Mouse (Mus musculus): ENCODE results near the gene Cutal.

Cutal gene

DNA sequence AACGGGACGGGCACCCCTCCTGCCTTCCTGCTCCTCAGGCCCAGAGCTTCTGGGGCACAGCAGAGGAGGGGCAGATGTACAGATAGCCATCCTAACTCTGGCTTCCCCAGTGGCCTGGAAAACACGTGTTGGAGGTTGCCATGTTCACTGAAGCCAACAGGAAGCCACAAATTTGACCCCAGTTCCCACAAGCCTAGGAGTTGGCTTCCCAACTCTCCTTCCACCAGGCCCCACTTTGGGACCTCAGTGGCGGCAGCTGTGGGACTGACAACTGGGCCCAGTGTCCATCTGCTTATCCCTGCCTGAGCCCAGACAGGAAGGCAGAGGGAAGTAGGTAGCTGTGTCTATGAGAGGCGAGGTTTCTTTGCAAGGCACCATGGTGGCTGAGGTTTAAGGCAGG is 19.8 kb downstream of the Cutal start:
- DNase-seq, result no peak

DNA sequence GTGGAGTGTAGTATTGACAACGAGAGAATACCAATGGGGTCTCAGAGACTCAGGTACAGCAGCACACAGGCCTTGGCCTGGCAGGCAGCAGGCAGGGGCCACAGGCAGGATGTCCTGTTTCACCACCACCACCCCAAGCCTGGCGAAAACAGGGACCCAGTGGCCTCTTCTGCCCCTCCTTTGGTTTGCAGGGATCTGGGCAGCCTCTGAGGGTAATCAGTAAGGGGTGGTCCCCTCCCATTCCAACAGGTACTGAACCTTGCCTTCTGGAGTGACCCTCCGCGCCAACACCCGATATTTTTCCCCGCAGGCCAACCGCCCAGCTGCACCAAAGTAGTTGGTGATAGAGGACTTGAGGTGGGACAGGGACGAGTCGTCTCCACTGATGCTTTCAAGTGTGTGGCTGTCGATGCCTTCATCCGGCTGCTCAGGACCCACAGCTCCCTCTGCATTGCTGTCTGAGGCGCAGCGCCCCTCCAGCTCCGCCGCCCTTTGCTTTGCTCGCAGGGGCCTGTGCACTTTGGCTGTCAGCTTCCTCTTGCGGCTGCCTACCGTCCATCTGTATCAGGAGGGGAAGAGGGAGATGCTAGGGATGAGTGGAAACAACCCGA is 21.4 kb downstream of the Cutal start:
- peak; percentile 23 for DNase-seq

DNA sequence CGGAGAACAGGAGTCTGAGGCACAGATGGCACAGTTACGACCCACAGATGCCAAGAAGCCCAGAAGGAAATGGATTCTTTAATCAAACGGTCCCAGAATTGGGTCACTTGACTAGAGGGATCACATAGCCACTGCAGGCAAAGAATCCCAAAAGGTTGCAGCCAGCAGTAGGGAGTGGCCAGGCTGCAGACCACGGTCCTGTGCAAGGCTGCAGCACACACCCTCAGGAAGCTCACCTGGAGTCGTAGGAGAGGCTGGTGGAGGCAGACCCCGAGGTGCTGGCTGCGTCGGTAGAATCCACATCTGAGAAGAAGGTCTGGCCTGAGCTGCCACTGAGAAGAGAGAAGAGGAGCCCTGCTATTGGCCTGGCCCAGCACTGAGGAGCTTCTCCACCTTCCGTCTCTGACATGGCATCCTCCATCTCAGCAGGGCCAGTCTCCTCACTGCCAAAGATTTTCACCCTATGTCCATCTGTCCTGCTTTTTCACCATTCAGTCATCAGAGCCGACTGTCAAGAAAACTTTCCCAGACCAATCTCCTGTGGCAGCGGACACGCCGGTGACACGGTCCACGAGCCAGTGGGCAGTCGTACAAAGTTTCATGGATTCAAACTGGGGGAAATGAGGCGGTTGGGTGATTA is 22.7 kb downstream of the Cutal start:
- peak; percentile 64 for DNase-seq

DNA sequence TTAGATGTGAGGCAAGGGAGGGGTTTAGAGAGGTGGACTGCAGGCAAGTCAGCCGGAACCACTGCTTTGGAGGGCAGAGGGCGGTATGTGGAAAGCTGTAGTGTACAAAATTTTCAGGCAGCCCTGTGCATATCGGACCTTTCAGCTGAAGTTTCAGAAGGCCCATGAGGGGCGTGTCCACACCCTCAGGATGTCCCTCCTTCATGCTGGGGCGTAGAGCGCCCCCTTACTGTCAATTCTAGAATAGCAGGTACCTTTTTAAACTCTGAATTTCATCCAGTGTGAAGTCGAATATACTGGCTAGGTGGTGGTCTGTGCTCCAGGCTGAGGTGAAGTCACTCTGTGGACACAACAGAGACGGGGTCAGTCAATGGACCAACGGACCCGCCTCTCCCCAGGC is 23.6 kb downstream of the Cutal start:
- DNase-seq, result peak; percentile 44

DNA sequence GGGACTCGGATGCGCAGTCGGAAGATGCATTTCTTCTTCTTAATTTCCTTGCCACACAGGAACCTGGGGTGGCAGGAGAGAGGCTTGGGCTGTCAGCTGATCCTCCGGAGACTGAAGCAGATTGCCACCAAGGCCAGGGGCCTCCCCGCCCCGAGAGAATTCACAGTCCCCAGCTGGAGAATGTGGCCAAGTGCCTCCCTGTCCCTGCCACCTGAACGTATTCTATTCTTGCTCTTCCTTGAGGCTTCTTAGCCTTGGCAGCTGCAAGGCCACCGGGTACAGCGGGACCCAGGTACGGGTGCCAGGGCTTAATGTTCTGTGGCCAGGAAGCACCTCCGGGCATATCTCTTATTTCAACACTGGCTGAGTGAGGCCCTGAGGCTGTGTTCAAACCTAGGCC is 25.5 kb downstream of the Cutal start:
- DNase-seq, result peak; percentile 41

DNA sequence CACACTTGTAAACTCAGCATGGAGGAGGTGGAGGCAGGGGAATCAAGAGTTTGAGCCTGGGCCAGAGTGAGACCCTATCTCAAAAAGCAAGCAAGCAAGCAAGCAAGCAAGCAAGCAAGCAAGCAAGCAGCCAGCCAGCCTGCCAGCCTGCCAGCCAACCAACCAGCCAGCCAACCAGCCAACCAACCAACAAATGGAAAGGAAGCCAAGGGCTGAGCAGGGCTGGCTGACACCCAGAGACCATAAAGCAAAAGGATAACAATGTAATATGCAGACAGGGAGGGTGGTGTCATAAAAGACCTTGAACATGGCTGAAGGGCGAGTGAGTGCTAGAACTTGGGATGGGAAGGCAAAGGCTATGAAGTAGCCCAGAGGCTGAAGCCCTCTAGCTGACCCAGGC is 26.2 kb downstream of the Cutal start:
- DNase-seq, result peak; percentile 21

DNA sequence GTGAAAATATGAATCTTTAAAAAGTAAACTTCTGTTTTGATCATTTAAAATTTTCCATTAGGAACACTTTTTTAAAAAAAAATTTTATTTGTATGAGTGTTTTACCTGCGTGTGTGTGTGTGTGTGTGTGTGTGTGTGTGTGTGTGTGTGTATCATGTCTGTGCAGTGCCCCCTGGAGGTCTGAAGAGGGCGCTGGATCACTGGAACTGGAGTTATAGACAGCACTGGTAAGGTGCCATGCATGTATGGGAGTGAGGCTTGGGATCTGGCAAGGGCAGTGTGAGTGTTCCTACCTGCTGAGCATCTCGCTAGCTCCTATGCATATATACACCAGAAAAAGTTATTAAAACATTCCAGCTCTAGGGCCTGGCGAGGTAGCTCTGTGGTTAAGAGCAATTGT is 27.5 kb downstream of the Cutal start:
- no peak for DNase-seq

DNA sequence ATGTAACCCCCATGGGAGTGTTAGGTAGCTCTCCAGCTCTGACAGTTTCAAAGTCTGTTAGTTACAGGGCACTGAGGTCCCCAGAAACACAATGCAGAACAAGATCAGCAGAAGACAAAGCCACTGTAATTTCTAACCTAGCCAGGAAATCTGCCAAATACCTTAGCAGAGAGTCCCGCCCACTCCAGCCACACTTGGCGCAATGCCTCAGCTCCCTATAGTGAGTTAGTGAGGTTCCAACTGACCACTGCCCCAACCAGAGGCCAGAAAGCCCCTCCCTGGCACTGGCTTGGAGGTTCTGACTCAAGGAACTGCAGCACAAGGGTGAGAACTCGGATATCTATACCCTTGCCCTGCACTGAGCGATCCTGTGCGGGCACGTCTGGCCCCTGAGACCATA is 28.5 kb downstream of the Cutal start:
- DNase-seq, result peak; percentile 41

DNA sequence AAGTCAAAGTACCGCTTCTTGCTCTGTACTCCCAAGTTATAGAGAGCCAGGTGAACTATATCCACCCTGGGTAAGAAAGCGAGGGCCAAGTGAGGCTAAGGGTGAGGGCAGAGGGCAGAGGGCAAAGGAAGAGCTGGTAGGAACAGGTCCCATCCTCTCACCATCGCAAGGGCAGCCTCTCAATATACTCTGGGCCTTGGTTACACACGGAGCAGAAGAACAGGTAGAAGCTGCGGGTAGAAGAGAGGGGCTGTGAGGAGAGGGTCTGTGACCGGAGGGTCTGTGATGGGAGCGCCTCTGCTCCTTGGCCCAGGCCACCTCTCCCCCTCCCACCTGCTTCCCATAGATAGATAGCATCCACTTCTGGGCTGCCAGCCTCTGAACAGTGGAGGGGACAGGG is 29.0 kb downstream of the Cutal start:
- peak; percentile 52 for DNase-seq

DNA sequence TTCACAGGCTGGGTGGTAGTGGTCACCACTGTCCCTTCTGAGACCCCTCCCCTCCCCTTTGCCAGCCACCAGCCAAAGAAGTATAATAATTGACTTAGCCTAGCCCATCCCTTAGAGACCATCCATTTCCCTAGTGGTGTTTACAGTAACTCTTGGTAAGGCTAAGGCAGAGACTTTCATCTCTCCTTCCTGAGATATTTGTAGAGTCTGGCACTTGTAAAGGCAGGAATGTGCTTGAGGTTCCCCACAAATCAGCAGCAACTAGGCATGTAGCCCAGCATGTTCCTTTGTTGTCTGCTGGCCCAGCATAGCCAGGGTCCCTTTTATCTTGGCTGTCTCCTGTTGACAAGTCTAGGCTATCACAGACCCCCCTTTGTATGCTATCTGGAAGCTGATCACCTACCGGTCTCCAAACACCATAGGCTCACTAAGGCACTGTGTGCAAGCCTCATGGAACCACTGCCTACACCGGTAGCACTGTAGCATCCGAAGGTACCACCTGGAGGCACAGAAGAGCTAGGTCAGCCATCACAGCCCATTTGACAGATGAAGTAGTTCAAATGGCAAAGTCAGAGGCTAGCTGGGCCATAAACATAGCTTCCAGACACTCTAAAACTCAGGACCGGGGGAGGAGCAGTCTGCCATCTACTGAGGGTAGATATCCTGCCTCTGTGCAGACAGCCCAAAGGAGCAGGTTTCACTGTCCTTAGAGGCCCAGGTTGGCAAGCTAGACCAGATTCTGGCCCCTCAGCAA is 29.6 kb downstream of the Cutal start:
- DNase-seq, result no peak

DNA sequence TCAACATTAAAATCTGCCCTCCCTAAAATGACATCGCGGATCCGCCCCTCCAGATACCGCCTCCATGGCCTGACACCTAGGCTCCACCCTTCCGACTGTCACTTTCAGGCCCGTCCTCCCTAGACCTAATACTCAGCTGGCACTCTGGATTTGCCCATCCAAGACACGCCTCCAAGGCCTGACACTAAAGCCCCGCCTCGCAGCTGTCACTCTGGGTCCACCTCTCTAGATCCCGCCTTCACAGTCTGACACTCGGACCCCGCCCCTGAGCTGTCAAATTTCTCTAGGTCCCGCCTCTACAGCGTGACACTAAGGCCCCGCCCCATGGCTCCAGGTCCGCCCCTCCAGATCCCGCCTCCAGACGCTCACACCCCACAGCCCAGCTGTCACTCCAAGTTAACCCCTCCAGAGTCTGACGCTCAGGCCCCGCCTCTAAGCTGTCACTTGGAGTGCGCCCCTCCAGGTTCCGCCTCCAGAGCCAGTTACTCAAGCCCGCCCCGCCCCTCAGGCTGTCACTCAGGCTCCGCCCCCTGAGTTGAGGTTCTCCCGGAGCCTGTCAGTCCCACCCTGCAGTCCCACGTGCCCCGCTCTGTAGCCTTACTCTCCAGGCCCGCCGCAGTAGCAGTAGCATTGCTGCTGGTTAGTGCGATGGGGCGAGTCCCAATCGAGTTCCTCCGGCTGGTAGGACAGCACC is 30.8 kb downstream of the Cutal start:
- DNase-seq, result peak; percentile 99

DNA sequence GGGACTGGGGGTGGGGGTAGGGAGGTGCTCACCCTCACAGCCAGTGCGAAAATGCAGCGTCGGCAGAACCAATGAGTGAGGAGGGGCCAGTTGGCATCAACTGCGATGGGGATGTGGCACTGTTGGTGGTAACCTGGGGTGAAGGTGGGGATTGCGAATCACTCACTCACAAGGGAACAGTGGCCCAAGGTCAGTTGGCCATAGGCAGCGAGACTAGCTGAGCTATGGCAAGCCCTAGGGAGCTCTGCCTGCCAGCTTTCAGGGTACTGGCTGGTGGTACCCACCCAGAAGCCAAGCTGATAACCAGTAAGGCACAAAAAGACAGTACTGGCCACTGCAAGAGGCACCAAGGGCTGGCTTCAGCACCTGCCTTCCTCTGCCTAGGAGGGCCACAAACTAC is 32.2 kb downstream of the Cutal start:
- DNase-seq, result peak; percentile 69

DNA sequence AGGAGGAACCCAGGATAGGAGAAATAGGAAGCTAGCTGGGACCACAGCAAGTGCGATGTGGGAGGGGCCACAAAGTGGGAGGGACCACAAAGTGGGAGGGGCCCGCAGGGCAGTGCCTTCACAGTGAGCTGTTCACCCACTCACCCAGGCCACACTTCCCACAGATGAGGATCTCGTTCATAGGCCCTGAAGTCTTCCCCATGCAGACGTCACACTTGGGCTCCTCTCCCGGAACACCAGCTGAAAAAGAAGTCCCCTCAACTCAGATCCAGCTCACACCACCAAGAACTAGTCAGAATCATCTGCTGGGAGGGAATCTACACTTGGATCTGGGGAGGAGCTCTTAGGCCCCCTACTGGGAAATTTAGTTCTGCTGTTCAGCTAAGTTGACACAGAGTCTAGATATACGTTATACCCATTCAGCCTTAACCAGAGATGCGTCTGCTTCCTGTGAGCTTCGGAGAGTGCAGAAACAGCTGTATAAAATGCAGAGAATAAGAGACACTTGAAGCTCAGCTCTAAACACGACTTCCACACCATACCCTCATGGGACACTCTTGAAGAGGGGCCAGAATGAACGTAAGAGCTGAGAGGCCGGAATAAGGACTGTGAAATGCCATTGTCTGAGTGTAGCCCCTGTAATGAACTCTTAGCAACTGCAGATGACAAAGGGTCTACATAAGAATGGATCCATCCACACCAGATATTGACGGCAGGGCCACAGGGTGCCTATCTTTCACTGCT is 32.8 kb downstream of the Cutal start:
- DNase-seq, result no peak

DNA sequence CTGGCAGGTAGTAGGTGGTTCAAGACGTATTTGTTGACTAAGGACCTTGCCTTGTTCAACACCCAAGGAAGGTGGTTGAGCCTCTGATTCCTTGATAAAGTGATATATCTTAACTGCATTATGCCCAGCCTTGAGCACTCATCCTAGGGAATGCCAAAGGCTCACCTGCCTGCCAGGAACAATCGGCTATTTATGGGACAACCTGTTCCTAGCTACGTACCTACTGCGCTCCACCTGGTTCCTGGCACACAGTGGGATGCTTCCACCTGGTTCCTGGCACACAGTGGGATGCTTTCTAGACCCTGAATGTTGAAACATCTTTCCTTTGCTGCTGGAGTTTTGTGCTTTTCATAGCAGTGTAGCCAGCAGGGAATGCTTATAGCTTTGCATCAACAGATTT is 35.5 kb downstream of the Cutal start:
- no peak for DNase-seq

DNA sequence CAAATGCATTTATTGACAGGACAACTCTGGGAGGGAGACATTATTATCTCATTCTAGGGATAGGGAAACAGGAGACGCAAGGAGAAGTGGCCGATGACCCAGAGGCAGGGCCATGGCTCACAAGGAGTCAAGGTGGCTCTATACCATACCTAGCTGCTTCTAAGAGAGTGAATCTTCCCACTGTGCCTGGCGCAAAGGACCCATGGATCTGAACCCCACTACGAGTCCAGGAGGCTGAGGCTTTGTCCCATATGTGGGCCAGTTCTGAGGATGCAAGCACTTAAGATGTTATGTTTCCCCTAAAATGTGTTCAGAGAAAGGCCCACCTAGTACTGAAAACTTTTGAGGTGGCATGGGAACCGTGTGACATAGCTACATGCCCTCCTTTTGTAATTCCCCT is 37.7 kb downstream of the Cutal start:
- DNase-seq, result no peak

DNA sequence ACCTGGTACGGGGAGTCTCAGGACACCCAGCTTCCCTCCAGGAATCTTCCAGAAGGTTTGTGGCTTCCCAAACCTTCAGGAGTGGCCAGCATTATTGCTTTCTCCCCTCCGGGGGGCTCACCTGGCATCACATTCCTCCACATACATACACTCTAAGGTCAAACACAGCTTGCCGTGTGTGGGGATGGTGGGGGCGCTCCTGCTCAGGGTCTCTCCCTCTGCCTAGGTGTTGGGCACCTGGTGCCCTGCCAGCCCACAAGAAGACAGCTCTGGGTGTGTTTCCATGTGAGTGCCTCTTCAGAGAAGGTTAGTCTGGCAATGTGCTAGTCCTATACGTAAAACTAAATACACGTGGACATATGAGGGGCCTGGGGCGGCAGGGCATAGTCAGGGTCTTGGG is 38.4 kb downstream of the Cutal start:
- no peak for DNase-seq

DNA sequence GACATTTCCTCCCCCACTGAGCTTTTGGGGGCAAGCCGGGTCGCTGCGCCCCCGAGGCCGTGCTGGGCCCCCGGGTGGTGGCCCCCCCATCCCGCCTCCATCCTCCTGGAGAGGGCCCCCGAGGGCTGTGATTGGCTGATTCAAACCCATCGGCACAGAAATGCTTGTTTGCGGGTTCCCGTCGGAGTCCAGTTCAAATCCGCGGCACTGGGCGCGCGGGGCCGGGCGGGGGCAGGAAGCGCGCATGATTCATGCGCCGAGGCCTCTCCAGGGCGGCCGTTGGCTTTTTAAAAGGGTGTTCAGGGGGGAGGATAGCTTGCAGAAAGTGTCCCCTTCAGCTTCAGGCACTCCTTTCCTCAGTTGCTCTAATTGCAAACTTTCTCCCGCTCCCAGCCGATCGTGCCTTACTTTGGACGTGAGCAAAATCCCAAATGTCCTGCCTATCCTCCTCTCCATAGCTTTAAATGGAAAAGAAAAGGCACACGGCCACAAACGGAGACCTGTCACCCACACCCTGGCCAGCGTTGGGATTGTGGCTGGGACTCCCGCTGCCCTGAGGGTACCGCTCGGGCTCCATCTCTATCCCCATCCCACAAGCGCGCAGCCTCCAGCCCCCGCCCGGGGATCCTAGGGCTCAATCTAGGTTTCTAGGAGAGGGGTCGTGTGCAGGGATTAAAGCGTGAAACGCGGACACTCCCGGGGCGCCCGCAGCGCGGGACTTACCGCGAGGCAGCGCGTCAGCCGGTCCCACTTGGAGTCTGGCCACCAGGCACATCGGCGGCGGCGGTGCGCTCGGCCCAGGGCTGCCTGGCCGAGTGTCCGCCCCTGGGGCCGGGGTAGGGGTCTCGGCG is 39.2 kb downstream of the Cutal start, which contains the start of gene Phf19:
Phf19 (minus strand) TSS at position 809 of the 851 bp plus-strand sequence.
- peak; percentile 24 for DNase-seq

DNA sequence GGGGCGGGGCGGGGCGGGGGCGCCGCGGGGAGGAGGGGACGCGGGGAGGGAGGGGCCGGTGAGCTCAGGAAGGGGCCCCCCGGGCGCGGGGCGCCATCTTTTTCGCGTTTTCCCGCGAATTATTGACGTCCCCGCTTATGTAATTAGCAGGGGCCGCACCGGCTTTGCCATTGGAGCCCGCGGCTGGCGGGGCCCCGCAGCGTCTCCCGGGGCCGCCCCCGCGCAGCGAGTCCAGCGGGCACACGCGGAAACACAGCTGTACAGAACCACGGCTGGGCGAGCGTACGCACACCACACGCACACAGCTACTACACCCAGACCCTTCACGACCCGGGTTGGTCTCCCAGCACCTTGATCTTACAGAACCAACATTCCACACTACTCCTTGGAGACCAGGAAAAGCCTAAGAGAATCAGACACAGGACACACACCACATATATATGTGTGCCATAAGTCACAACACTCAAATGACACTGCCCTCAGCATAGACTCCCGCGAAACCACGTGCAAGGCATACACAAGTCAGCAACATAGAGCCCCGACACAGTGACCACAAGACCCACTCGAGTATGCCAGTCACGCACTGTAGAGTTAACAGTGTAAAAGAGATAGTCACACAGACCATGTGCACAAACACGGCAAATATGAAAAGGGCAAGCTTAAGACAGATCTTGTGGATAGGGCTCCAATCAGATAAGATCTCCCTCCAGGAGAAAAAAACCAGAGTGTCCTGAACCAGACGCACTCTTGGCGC is 40.0 kb downstream of the Cutal start:
- DNase-seq, result peak; percentile 18

DNA sequence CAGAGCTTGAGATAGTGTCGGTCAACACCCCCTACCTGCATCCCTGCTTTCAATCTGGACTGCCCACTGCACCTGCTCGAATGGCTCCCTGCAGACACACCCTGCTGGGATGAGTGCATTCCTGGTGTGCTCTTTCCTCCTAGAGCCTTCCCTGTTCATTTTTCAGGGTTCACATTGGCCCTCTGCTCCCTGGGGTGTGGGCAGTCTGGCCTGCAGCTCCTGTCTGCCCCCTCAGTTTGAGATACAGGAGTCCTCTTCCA is 40.6 kb downstream of the Cutal start:
- no peak for DNase-seq

DNA sequence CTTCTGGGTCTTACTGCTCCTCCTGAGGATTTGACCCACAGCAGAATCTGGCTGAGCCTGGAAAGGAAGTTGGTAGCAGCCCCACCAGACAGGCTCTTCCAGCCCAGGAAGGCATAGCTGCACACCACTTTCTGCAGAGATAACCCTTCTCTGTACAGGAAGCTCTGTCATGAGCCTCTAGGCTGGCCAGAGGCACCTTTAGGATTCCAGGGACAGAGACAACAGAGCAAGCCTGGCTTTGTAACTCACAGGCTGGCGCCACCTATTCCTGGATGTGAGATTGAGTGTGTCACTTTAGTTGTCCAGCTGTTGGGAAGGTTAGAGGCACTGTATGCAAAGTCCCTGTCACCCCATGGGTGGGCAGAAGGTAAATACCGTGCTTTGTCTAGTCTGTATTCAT is 40.9 kb downstream of the Cutal start:
- DNase-seq, result no peak

DNA sequence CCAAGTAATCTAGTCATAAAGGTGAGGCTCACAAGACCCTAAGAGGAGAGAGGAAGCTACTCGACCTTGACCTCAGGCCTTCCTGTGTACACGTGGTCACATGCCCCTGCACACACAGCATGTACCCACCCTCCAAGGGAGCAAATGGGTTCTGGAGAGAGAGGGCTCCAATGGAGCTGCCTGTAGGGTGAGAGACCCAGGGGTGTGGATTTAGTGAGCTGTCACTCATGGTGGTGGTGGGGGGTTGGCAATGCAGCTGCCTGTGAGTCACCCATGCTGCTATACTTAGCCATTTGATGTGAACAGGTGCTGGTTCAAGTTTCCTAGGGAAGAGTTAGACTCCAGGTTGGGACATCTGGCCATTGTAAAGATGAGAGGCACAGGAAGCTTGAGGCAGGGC is 45.9 kb downstream of the Cutal start:
- DNase-seq, result no peak

DNA sequence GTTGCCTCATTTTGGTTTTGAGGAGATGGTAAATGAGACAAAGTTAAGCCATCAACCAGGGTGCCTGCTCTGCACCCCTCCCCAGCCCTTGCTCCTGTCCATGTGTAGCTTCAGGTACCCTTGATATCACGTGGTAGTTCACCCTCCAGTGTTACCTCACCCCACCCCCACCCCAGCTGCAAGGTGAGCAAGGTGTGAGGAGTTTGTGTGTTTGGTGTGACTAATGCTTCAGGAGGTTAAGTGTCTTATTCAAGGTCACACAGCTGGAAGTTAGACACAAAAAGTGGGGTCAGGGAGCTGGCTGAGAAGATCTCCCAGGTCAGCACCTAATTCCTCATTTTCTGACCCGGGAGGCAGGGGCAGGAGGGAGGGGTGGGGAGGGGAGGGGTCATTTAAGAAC is 48.5 kb downstream of the Cutal start:
- DNase-seq, result no peak

Data from cerebellum, adult 9-11 months (tissue).